Mouse (Mus musculus): ENCODE measurements around the gene Kmt2a. TPM values are rescaled to one million over a fixed set of nuclear protein-coding genes. Genes with fewer than 3 reads are reported as not detected.
"Not testable (repeated sequence)": the region's sequence is repeated elsewhere in the genome, so short reads cannot be mapped to it uniquely, and the experiment has no call there.

Gene Kmt2a
- polyA plus RNA-seq, 1 experiment from 2014 or later, result 29.6 TPM

DNA sequence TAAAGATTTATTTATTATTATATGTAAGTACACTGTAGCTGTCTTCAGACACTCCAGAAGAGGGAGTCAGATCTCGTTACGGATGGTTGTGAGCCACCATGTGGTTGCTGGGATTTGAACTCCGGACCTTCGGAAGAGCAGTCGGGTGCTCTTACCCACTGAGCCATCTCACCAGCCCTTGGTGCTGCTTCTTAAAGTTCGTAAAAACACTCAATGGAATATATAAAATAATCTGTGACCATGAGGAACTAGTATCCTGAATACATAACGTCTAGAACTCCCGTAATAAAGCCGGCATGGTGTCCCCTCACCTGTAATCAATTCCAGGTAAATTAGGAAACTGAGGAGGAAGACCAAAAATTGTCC lies 113.1 kb downstream of the Kmt2a start:
- peaks cover 14% of the 10 kb centered on the region for H3K4me1 ChIP-seq
- WGBS, result 34% methylated on average over 9 of the region's 9 CpGs
- ATAC-seq (ENCODE audit: low FRiP score, low read depth), result peak; percentile 39
- not testable (repeated sequence) for H3K9ac ChIP-seq; H3K27ac ChIP-seq; H3K36me3 ChIP-seq; H3K27me3 ChIP-seq (replicated peaks); H3K9me3 ChIP-seq
- peak overlapping the region; percentile 75 for H3K4me2 ChIP-seq (replicated peaks)
- 0 out of 2 replicates have a peak overlapping the region, but pooled peaks have one; percentile 9 for H3K4me3 ChIP-seq

DNA sequence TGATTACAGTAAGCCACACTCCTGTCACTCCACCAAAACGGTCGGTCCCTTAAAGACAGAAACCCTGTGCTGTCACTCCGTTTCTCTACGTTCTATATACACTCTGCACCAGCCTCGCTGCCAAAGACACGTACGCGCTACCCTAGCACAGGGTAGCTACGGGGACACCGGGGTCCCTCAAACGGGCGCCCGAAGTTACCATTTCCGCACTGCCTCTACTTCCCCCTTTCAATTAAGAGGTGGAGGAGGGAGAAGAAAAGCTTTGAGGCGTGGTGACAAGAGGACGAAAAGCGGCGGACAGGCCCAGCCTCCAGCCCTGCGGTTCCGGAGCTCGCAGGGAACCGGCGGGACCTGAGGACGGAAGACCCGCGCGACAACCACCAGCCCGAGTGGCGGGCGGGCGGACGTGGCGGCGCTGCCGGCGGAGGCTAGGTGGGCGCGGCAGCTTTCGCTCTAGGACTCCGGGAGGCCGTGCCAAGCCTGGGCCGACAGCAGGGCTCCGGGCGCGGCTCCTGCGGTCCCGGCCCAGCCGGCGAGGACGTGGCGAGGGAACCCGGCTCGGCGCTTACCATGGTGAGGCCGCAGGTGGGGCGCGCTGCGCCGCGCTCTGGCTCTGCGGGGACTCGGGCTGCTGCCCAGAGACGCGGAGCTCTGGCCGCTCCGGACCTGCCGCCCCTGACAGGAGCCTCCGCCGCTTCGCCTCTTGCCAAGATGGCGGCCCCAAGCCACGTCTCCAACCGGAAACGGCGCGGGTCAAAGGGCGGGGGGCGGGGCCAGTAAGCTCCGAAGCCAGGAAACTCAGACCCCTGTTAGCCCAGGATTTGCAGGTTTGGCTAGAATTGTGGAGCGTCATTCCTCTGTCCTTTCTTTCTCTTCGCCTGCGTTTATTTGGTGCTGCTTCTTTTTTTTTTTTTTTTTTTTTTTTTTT lies 113.7 kb downstream of the Kmt2a start, which contains the start of the genes Arcn1 and Ift46:
Gene Arcn1 (minus strand): TSS at position 745 of the 928 bp plus-strand sequence.
Gene Ift46 (plus strand): TSS at position 808 of the 928 bp plus-strand sequence.
- Histone ChIP-seq H3K9me3 (no peaks in the 10 kb centered on the region), H3K27ac (peak within 1 kb of the TSS; percentile 95), H3K4me1 (peaks cover 14% of the 10 kb centered on the region), H3K9ac (peak within 1 kb of the TSS; percentile 95), H3K4me2 (replicated peaks) (peak within 1 kb of the TSS; percentile 75), H3K27me3 (replicated peaks) (no peaks in the 10 kb centered on the region), H3K4me3 (peak within 1 kb of the TSS; percentile 98), H3K36me3 (no peaks in the 10 kb centered on the region)
- whole genome bisulfite sequencing, result under 1% methylated on average over 81 of the region's 82 CpGs
- ATAC-seq (ENCODE audit: low FRiP score, low read depth), result peak; percentile 89

DNA sequence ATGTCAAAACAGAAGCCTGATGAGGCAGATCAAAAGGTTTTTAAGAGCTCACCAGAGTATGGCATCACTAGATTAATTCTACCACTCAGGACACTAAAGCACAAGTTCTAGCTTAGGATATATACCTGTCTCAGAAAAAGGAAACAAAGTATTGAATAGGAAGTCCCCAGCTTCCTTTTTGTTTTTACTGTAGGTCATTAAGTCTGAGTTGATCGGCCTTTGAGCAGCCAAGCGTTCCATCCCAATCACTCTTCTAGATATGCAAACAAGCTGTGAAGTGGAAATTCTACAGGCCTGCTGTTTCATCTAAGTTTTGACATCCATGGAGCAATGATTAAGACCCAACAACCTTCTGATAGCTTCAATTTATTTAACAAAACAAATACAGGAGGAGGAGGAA lies 120.2 kb downstream of the Kmt2a start:
- peaks cover 4% of the 10 kb centered on the region for H3K4me1 ChIP-seq
- H3K27ac ChIP-seq, result no peak overlapping the region
- H3K4me2 ChIP-seq (replicated peaks), result no peak overlapping the region
- no peak for ATAC-seq (ENCODE audit: low FRiP score, low read depth)
- H3K36me3 ChIP-seq, result peaks cover 27% of the 10 kb centered on the region
- 75% methylated on average over 2 of the region's 2 CpGs for WGBS
- H3K9ac ChIP-seq, result no peak overlapping the region
- H3K4me3 ChIP-seq, result no peak overlapping the region
- H3K9me3 ChIP-seq, result no peaks in the 10 kb centered on the region
- H3K27me3 ChIP-seq (replicated peaks), result no peaks in the 10 kb centered on the region

Other genes with a start within 250 kb of the Kmt2a start
- gene Treh, start 208.1 kb downstream of the Kmt2a start, polyA plus RNA-seq (2016; fragmentation: Nextera tagmentation; extraction: Ambion mirVana), result not detected in 2 replicates
- 58.9 and 61.6 TPM in 2 replicates for gene Phldb1, start 146.1 kb downstream of the Kmt2a start, polyA plus RNA-seq (2016; fragmentation: Nextera tagmentation; extraction: Ambion mirVana)
- 169 and 182 TPM in 2 replicates for gene Arcn1, start 113.5 kb downstream of the Kmt2a start, polyA plus RNA-seq (2016; fragmentation: Nextera tagmentation; extraction: Ambion mirVana)
- 150 and 155 TPM in 2 replicates for gene Ift46, start 113.4 kb downstream of the Kmt2a start, polyA plus RNA-seq (2016; fragmentation: Nextera tagmentation; extraction: Ambion mirVana)
- gene Tmem25, start 82.0 kb downstream of the Kmt2a start, polyA plus RNA-seq (2016; fragmentation: Nextera tagmentation; extraction: Ambion mirVana), result 8.0 and 9.0 TPM in 2 replicates
- gene Ttc36, start 78.2 kb downstream of the Kmt2a start, polyA plus RNA-seq (2016; fragmentation: Nextera tagmentation; extraction: Ambion mirVana), result 0.28 TPM in 1 of 2 replicates, not detected in the other
- gene Atp5l, start 39.4 kb upstream of the Kmt2a start, polyA plus RNA-seq (2016; fragmentation: Nextera tagmentation; extraction: Ambion mirVana), result 602 and 611 TPM in 2 replicates
- gene Ube4a, start 84.3 kb upstream of the Kmt2a start, polyA plus RNA-seq (2016; fragmentation: Nextera tagmentation; extraction: Ambion mirVana), result 34.0 and 34.3 TPM in 2 replicates
- 0.25 TPM in 1 of 2 replicates, not detected in the other for gene Cd3g, start 99.1 kb upstream of the Kmt2a start, polyA plus RNA-seq (2016; fragmentation: Nextera tagmentation; extraction: Ambion mirVana)
- not detected in 2 replicates for gene Cd3d, start 100.5 kb upstream of the Kmt2a start, polyA plus RNA-seq (2016; fragmentation: Nextera tagmentation; extraction: Ambion mirVana)
- not detected in 2 replicates for gene Cd3e, start 128.3 kb upstream of the Kmt2a start, polyA plus RNA-seq (2016; fragmentation: Nextera tagmentation; extraction: Ambion mirVana)
- gene Mpzl2, start 158.5 kb upstream of the Kmt2a start, polyA plus RNA-seq (2016; fragmentation: Nextera tagmentation; extraction: Ambion mirVana), result 1.6 and 1.8 TPM in 2 replicates
- 1.9 and 2.2 TPM in 2 replicates for gene Mpzl3, start 173.9 kb upstream of the Kmt2a start, polyA plus RNA-seq (2016; fragmentation: Nextera tagmentation; extraction: Ambion mirVana)
- gene Jaml, start 197.9 kb upstream of the Kmt2a start, polyA plus RNA-seq (2016; fragmentation: Nextera tagmentation; extraction: Ambion mirVana), result 0.10 and 0.49 TPM in 2 replicates
- gene Scn2b, start 236.5 kb upstream of the Kmt2a start, polyA plus RNA-seq (2016; fragmentation: Nextera tagmentation; extraction: Ambion mirVana), result 4.2 and 4.8 TPM in 2 replicates

All from neural tube, embryonic 12.5 days (tissue).